Mouse (Mus musculus) thymus, adult 2 months (tissue): ENCODE data around the gene Ccdc51. TPM values are rescaled to one million over a fixed set of nuclear protein-coding genes. Genes with fewer than 3 reads are reported as not detected.

Experiments
- DNase-seq: peaks from one replicate; pipeline ENCODE4 v3.0.0; 2021
- H3K27ac ChIP-seq: fragments of 200-500 bp; 2 replicates; pipeline ENCODE4 v1.5.1; 2012; ENCODE audit warnings: low read length, control low read depth; ENCODE audit not compliant: control insufficient read depth, insufficient read depth
- H3K27me3 ChIP-seq: fragments of 200-500 bp; 2 replicates; pipeline ENCODE4 v1.6.1; 2012; ENCODE audit warnings: mild to moderate bottlenecking, low read length, moderate library complexity, mixed read lengths; ENCODE audit not compliant: control insufficient read depth, insufficient read depth
- H3K36me3 ChIP-seq: fragments of 200-500 bp; 2 replicates; pipeline ENCODE4 v1.6.1; 2012; ENCODE audit warnings: mild to moderate bottlenecking, low read length, moderate library complexity; ENCODE audit not compliant: control insufficient read depth, insufficient read depth
- H3K4me1 ChIP-seq: fragments of 200-500 bp; replicated peaks from 2 replicates; pipeline ENCODE4 v1.6.1; 2012; ENCODE audit warnings: low read length; ENCODE audit not compliant: control insufficient read depth, insufficient read depth
- H3K4me3 ChIP-seq: fragments of 200-500 bp; 2 replicates; pipeline ENCODE4 v1.5.1; 2012; ENCODE audit warnings: mild to moderate bottlenecking, low read length, control low read depth, moderate library complexity; ENCODE audit not compliant: control insufficient read depth, insufficient read depth
- CTCF ChIP-seq: fragments of 200-500 bp; IDR thresholded peaks from 2 replicates; pipeline ENCODE4 v1.5.1; 2012; ENCODE audit warnings: mild to moderate bottlenecking, control low read depth, low read length, moderate library complexity, borderline replicate concordance; ENCODE audit not compliant: control insufficient read depth, poor library complexity, insufficient read depth; ENCODE audit errors: extremely low read depth
- POLR2A ChIP-seq: fragments of 200-500 bp; IDR thresholded peaks from 2 replicates; pipeline ENCODE4 v1.6.1; 2012; ENCODE audit warnings: mild to moderate bottlenecking, low read length, control low read depth, moderate library complexity; ENCODE audit not compliant: control insufficient read depth, poor library complexity, insufficient read depth; ENCODE audit errors: extremely low read depth
- WGBS: fragments of 180-500 bp; shearing (Covaris S2); methylation state at CpG from one replicate; pipeline ENCODE4 v1.1.7; 2018; 5-methylcytosine and 5-hydroxymethylcytosine counted together
- polyA plus RNA-seq: library from polyadenylated mRNA; depleted of rRNA; stranded (reverse); fragments of >200 nt; gene quantifications from 2 replicates; pipeline ENCODE4 v1.2.3, GENCODE M21; 2012

The Ccdc51 gene
- polyA plus RNA-seq, 1 experiment, result 11.9 TPM

DNA sequence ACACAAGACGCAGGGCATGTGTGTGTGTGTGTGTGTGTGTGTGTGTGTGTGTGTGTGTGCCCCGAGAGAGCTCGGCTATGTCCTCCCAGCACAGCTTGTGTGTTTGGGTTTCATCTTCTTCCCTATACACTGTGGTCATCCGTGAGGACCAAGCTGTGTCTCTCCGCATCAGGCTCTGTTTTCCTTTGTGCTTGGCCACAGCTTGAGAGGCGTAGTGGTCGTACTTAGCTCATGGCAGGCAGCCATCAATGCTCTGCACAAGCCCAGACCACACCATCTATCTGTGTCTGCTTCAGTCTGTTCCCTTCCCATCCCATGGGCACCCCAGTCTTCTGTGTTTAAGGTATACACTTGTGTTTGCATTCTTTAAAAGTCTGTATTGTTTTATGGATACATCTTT, 40.9 kb upstream of the Ccdc51 start:
- peaks cover 16% of the 10 kb centered on the region for H3K4me1 ChIP-seq
- H3K27me3 ChIP-seq, result no peaks in the 10 kb centered on the region
- DNase-seq, result no peak
- no peaks in the 10 kb centered on the region for H3K36me3 ChIP-seq
- TF ChIP-seq CTCF, result no peak
- H3K27ac ChIP-seq, result no peak overlapping the region
- 90% methylated on average over 7 of the region's 7 CpGs for WGBS
- H3K4me3 ChIP-seq, result no peak overlapping the region

GRCm38 (mm10) chr9:109046306-109046705, 36.0 kb upstream of the Ccdc51 start:
- Histone ChIP-seq H3K4me1 (peaks cover 16% of the 10 kb centered on the region), H3K4me3 (no peak overlapping the region), H3K27ac (no peak overlapping the region), H3K36me3 (no peaks in the 10 kb centered on the region), H3K27me3 (no peaks in the 10 kb centered on the region)
- DNase-seq, result peak; percentile 81
- WGBS, result 40% methylated on average over 5 of the region's 5 CpGs
- peak; percentile 85; the same call in 1 of the 2 replicates for TF ChIP-seq CTCF
- TF ChIP-seq POLR2A, result no peak

DNA sequence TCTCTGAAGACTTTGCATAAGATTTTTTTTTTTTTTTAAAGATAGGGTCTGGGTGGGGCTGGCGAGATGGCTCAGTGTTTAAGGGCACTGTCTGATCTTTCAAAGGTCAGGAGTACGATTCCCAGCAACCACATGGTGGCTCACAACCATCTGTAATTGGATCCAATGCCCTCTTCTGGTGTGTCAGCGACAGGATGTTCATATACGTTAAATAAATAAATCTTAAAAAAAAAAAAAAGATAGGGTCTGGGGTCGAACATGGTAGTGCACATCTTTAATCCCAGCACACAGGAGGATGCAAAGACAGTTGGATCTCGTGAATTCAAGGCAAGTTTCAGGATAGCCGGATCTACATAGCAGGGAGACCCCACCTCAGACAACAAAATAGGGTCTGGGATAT, 33.0 kb upstream of the Ccdc51 start:
- Histone ChIP-seq H3K36me3 (no peaks in the 10 kb centered on the region), H3K4me3 (no peak overlapping the region), H3K27me3 (no peaks in the 10 kb centered on the region), H3K4me1 (peaks cover 44% of the 10 kb centered on the region), H3K27ac (no peak overlapping the region)
- no peak for DNase-seq
- 81% methylated on average over 7 of the region's 7 CpGs for WGBS
- no peak for TF ChIP-seq POLR2A
- TF ChIP-seq CTCF, result no peak

- H3K4me3 ChIP-seq, result peak overlapping the region; percentile 35
- TF ChIP-seq POLR2A, result no peak
- H3K27me3 ChIP-seq, result no peaks in the 10 kb centered on the region
- no peaks in the 10 kb centered on the region for H3K36me3 ChIP-seq
- peaks cover 52% of the 10 kb centered on the region for H3K4me1 ChIP-seq
- no peak for DNase-seq
- 68% methylated on average over 9 of the region's 9 CpGs for WGBS
- peak overlapping the region; percentile 98 for H3K27ac ChIP-seq
Observed at GRCm38 (mm10) chr9:109049996-109050673, 32.2 kb upstream of the Ccdc51 start.

GRCm38 (mm10) chr9:109050674-109050997, 31.7 kb upstream of the Ccdc51 start:
- TF ChIP-seq POLR2A (no peak), CTCF (no peak)
- no peaks in the 10 kb centered on the region for H3K36me3 ChIP-seq
- H3K27ac ChIP-seq, result peak overlapping the region; percentile 98
- no peak for DNase-seq
- 8% methylated on average over 3 of the region's 3 CpGs for WGBS
- peaks cover 57% of the 10 kb centered on the region for H3K4me1 ChIP-seq
- peak overlapping the region; percentile 35 for H3K4me3 ChIP-seq
- no peaks in the 10 kb centered on the region for H3K27me3 ChIP-seq

DNA sequence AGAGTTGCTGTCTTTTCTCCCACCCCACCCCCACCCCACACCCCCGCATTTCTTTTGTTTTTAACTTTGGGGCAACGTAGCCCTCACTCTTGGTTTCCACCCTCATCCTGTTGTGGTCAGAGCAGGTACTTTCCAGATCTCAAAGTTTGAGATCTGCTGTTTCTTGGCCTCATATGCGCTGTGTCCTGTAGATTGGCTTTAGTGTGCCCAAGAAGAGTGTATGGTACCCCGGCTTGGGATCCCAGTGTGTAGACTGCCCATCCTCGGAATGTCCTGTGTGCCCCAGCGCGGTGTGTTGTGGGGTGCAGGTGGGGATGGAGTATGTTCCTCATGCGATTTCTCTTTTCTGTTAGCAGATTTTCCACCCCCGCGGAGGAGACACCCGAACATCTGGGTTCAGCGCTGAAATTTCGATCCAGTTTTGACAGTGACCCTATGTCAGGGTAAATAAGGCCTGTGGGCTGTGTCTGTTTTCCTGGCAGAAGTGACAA, 31.2 kb upstream of the Ccdc51 start:
- TF ChIP-seq POLR2A (no peak), CTCF (0 out of 2 replicates have a peak, but pooled peaks have one; percentile 51)
- Histone ChIP-seq H3K27ac (peak overlapping the region; percentile 98), H3K36me3 (peaks cover under 1% of the 10 kb centered on the region; the same call in 1 of the 2 replicates), H3K4me3 (peak overlapping the region; percentile 72), H3K27me3 (no peaks in the 10 kb centered on the region), H3K4me1 (peaks cover 61% of the 10 kb centered on the region)
- WGBS, result 5% methylated on average over 13 of the region's 13 CpGs
- DNase-seq, result peak; percentile 62

DNA sequence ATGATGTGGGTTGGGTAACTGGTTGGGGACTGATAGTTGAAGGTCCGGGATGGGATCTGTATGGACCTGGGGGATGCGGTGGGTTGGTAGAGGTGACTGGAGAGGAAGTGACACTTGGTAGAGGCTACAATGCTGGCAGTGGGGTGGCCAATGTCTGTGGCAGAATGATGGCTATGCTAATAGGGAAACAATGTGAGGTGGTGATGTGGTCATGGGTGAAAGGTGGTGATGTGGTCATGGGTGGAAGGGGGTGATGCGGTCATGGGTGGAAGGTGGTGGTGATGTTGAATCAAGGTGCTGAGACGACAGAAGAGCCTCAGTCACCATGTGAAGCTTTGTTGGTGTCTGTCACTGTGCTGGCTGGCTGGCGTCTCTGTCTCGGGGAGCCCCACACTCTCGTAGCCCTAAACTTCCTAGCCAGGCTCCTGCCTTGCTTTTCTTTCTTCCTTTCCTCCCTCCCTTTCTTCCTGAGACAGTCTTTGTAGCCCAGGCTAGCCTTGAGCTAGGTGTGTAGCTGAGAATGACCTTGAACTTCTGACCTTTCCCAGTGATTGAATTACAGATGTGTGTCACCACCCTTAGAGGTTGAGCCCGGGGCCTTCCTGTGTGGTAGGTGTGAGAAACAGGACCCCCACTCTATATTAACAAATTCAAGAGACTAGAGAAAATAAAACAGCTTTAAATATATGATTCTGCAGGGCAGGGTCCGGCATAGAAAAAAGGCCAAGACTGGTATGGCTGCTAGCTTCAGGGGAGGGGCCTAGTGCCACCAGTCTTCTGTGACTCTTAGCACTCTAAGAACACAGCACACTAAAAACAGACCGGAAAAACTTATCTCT, 30.4 kb upstream of the Ccdc51 start:
- TF ChIP-seq POLR2A, result no peak
- no peak for TF ChIP-seq CTCF
- peaks cover 9% of the 10 kb centered on the region; the same call in 1 of the 2 replicates for H3K36me3 ChIP-seq

More for the DNA sequence above, 30.4 kb upstream of the Ccdc51 start:
- peaks cover 66% of the 10 kb centered on the region for H3K4me1 ChIP-seq
- no peaks in the 10 kb centered on the region for H3K27me3 ChIP-seq
- peak overlapping the region; percentile 72 for H3K4me3 ChIP-seq
- WGBS, result 30% methylated on average over 10 of the region's 10 CpGs
- peak overlapping the region; percentile 98 for H3K27ac ChIP-seq
- DNase-seq, result no peak
